Mouse (Mus musculus) midbrain, embryonic 15.5 days (tissue): Measurements from ENCODE around the gene Rap1a. TPM values are rescaled to one million over a fixed set of nuclear protein-coding genes. Genes with fewer than 3 reads are reported as not detected.

ENCODE experiments used
- ATAC-seq: fragments of 200-750 bp; cut with Nextera tagmentation; replicated peaks from 2 replicates; pipeline ENCODE4 v1.8.0; 2017; ENCODE audit warnings: moderate TSS enrichment
- H3K27ac ChIP-seq: fragments of 300-500 bp; sonication (generic); 2 replicates; pipeline ENCODE4 v1.5.1; 2015; ENCODE audit warnings: mild to moderate bottlenecking, inconsistent platforms
- H3K27me3 ChIP-seq: fragments of 300-500 bp; sonication (generic); replicated peaks from 2 replicates; pipeline ENCODE4 v1.6.1; 2015; ENCODE audit warnings: inconsistent platforms
- H3K36me3 ChIP-seq: fragments of 300-500 bp; sonication (generic); replicated peaks from 2 replicates; pipeline ENCODE4 v1.6.1; 2015; ENCODE audit warnings: inconsistent platforms
- H3K4me1 ChIP-seq: fragments of 300-500 bp; sonication (generic); 2 replicates; pipeline ENCODE4 v1.6.1; 2015; ENCODE audit warnings: inconsistent platforms
- H3K4me2 ChIP-seq: fragments of 300-500 bp; sonication (generic); 2 replicates; pipeline ENCODE4 v1.6.1; 2015; ENCODE audit warnings: inconsistent platforms, mild to moderate bottlenecking, moderate library complexity
- H3K4me3 ChIP-seq: fragments of 300-500 bp; sonication (generic); 2 replicates; pipeline ENCODE4 v1.5.1; 2015; ENCODE audit warnings: mild to moderate bottlenecking, inconsistent platforms
- H3K9ac ChIP-seq: fragments of 300-500 bp; sonication (generic); 2 replicates; pipeline ENCODE4 v1.6.1; 2015; ENCODE audit warnings: mild to moderate bottlenecking, inconsistent platforms
- H3K9me3 ChIP-seq: fragments of 300-500 bp; sonication (generic); 2 replicates; pipeline ENCODE4 v1.6.1; 2016; ENCODE audit warnings: inconsistent platforms
- WGBS: fragments of 180-500 bp; shearing (Covaris S2); methylation state at CpG from one replicate; pipeline ENCODE4 v1.1.7; 2015; ENCODE audit warnings: mixed read lengths; 5-methylcytosine and 5-hydroxymethylcytosine counted together
- polyA plus RNA-seq: library from polyadenylated mRNA; unstranded; fragments of >200 nt; fragmentation: Nextera tagmentation; extraction: Ambion mirVana; gene quantifications from 2 replicates; pipeline ENCODE4 v1.2.1, GENCODE M21; 2015

Rap1a gene
- polyA plus RNA-seq, 1 experiment from 2014 or later, result 63.4 TPM

DNA sequence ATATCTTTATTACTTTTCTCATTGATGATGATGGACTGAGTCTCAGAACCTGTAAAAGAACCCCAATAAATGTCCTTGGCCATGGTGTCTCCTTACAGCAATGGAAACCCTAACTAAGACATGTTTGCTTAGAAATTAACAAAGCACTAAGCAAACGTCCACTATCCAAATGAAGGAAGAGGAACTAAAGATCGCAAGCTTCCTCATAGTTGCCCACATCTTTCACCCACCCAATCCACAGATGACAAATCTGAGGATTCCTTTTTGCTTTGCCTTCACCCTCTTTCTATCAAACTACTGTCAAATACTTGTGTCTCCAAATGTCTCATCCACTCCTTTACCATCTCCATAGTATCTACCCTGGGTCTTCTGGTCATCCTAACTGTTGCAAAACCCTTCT is 112.6 kb downstream of the Rap1a start:
- Histone ChIP-seq H3K4me3 (no peak overlapping the region), H3K27me3 (no peaks in the 10 kb centered on the region), H3K4me1 (peaks cover 9% of the 10 kb centered on the region), H3K27ac (no peak overlapping the region), H3K9me3 (no peaks in the 10 kb centered on the region), H3K36me3 (no peaks in the 10 kb centered on the region), H3K4me2 (no peak overlapping the region), H3K9ac (no peak overlapping the region)
- ATAC-seq, result no peak
- 91% methylated on average over 2 of the region's 2 CpGs for WGBS

DNA sequence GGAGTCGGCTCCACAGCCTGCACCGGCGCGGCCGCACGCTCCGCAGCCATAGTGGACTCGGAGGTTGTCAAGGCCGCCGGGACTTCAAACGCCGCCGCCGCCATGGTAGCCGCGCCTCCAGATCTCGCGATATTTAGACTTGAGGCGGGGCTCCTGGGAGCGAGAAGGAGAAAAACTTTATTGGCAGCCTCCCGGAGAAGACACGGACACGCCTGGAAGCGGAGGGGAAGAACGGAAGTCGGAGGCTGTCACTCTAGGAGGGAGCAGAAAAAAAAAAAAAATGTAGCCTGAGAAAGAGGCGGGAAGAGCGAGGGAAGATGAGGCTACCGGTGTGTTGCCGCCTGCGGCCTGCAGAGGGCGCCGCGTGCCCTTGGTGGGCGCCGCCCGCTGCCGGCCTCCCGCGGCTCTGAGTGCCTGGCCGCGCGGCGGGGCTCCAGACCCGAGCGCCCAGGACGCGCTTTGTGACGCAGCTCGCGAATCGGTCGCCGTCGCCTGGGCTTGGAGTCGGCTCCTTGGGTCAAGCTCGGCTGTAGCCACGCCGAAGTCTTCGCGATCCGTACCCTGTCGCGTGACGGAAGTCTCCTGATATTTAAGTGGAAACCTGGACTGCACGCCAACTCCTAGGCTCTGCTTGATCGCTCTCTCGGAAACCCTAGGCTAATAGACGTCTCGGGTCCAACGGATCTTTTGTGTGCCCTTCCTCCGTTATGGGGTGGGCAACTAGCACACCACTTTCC is 113.6 kb downstream of the Rap1a start, which contains the start of gene Ddx20:
TSS of gene Ddx20 (minus strand) at position 251 of the 737 bp plus-strand sequence.
- peak; percentile 97 for ATAC-seq
- no peaks in the 10 kb centered on the region for H3K27me3 ChIP-seq

DNA sequence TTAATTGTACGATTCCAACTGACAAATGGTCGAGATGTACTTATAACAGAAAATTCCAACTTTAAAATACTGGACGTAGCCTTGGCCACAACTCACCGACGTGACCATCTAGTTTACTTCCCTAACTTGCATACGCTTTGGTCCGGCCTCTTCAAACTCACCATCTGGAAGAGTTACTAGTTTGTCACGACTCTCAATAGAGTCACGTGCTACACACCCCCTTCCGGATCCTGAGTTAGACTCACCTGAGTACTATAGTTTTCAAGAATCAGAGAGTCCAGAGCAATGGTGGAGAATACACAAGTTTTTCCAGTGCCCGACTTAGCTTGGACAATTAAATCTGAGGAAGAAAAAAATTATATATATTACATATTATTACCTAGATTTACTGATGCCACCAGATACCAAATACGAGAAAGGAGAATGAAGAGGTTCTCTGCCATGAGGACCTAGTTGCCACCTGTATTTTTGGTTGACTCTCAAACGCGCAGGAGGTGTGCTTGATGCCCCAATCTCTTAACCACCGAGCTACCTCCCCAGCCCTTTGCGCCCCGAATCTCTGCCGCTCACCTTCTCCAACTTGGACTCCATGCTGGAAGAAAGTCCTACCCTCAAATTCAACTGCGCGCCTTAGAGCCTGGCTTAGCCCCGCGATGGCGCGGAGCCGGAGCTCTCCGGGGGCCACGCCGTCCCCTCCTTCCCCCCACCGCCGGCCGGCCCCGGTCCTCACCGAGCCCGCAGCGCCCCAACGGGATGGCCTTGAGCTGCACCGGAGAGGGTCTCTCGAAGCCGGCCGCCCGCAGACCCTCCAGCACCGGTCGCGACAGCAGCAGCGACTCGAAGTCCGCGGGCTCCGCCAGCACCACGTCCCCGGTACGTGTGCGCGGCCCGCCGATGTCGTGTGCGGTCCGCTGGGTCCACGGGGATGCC is 114.5 kb downstream of the Rap1a start:
- peaks cover 8% of the 10 kb centered on the region; the same call in 1 of the 2 replicates for H3K36me3 ChIP-seq
- peak overlapping the region; percentile 63 for H3K4me2 ChIP-seq
- 9% methylated on average over 60 of the region's 60 CpGs for WGBS
- peak overlapping the region; percentile 81 for H3K27ac ChIP-seq
- H3K27me3 ChIP-seq, result no peaks in the 10 kb centered on the region
- H3K4me3 ChIP-seq, result peak overlapping the region; percentile 73
- peaks cover 9% of the 10 kb centered on the region for H3K4me1 ChIP-seq
- no peaks in the 10 kb centered on the region for H3K9me3 ChIP-seq
- ATAC-seq, result no peak
- H3K9ac ChIP-seq, result peak overlapping the region; percentile 86

More for the DNA sequence above, 113.6 kb downstream of the Rap1a start, which contains the start of gene Ddx20:
- peak within 1 kb of the TSS; percentile 86 for H3K9ac ChIP-seq
- no peaks in the 10 kb centered on the region for H3K9me3 ChIP-seq
- peaks cover 8% of the 10 kb centered on the region; the same call in 1 of the 2 replicates for H3K36me3 ChIP-seq
- WGBS, result under 1% methylated on average over 69 of the region's 72 CpGs
- peak within 1 kb of the TSS; percentile 73 for H3K4me3 ChIP-seq
- peak within 1 kb of the TSS; percentile 63 for H3K4me2 ChIP-seq
- peak within 1 kb of the TSS; percentile 86 for H3K27ac ChIP-seq
- peaks cover 9% of the 10 kb centered on the region for H3K4me1 ChIP-seq

DNA sequence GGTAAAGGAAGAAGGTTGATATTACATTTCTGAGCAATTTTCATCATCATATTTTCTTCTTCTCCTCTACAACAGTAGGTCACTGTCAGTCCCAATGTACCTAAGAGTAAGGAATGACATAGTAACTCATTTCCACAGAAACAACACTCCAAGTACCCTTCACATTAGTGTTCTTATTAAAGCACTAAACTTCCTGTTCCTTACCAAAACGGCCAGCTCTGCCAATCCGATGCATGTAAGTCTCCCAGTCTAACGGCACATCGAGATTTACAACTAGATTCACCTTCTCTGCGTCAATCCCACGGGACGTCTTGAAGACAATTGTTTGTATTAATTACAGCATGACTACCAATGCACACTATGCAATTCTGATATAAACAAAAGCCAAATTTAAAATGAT is 120.8 kb downstream of the Rap1a start:
- no peaks in the 10 kb centered on the region for H3K4me1 ChIP-seq
- peaks cover 24% of the 10 kb centered on the region for H3K36me3 ChIP-seq
- no peak overlapping the region for H3K9ac ChIP-seq
- no peaks in the 10 kb centered on the region for H3K27me3 ChIP-seq
- WGBS, result 91% methylated on average over 7 of the region's 7 CpGs
- H3K9me3 ChIP-seq, result no peaks in the 10 kb centered on the region
- H3K4me3 ChIP-seq, result no peak overlapping the region
- H3K27ac ChIP-seq, result no peak overlapping the region
- ATAC-seq, result no peak
- no peak overlapping the region for H3K4me2 ChIP-seq

Other genes starting within 250 kb of the Rap1a start
- gene Ddx20, start 113.8 kb downstream of the Rap1a start, polyA plus RNA-seq, result 25.9 and 26.3 TPM in 2 replicates
- 4.8 and 6.0 TPM in 2 replicates for gene Inka2, start 96.7 kb downstream of the Rap1a start, polyA plus RNA-seq
- gene Adora3, start 69.5 kb upstream of the Rap1a start, polyA plus RNA-seq, result 0.14 and 0.17 TPM in 2 replicates
- gene Tmigd3, start 69.6 kb upstream of the Rap1a start, polyA plus RNA-seq, result 0.18 TPM in 1 of 2 replicates, not detected in the other
- 0.34 and 0.38 TPM in 2 replicates for gene I830077J02Rik, start 131.3 kb upstream of the Rap1a start, polyA plus RNA-seq
- 100 and 101 TPM in 2 replicates for gene Wdr77, start 158.0 kb upstream of the Rap1a start, polyA plus RNA-seq
- gene Atp5f1, start 158.8 kb upstream of the Rap1a start, polyA plus RNA-seq, result 486 and 492 TPM in 2 replicates
- 4.5 and 6.1 TPM in 2 replicates for gene Ovgp1, start 172.4 kb upstream of the Rap1a start, polyA plus RNA-seq
- gene Pifo, start 213.3 kb upstream of the Rap1a start, polyA plus RNA-seq, result 6.1 and 6.2 TPM in 2 replicates
- gene Chil5, start 231.5 kb upstream of the Rap1a start, polyA plus RNA-seq, result 0.22 TPM in 1 of 2 replicates, not detected in the other